Mouse (Mus musculus) olfactory bulb, adult 2 months (tissue): Measurements from ENCODE around the gene Zfp266.

Source experiments
- CTCF ChIP-seq: fragments of 200-500 bp; IDR thresholded peaks from 2 replicates; pipeline ENCODE4 v1.5.1; 2012; ENCODE audit warnings: low read depth, mild to moderate bottlenecking, low read length, moderate library complexity; ENCODE audit not compliant: insufficient read depth
- POLR2A ChIP-seq: fragments of 200-500 bp; IDR thresholded peaks from 2 replicates; pipeline ENCODE4 v1.6.1; 2012; ENCODE audit warnings: mild to moderate bottlenecking, low read depth, low read length, moderate library complexity; ENCODE audit not compliant: insufficient read depth

DNA sequence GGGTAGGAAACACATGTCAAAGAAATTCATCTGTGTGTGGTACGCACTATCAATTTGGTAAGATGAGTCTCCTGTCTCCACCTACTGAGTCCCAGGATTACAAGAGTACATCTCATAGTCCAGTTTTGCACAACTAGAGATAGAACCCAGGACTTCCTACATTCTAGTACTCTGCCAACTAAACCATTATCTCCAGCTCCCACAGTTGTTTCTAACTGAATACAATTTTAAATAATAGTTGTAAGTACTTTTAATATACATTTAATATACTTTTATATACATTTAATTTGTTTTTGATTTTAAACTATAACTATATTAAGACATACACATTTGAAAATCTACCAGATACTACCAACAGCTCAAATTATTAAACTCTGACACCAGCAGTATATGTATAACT lies 3.5 kb downstream of the Zfp266 start:
- TF ChIP-seq POLR2A (no peak), CTCF (no peak)
